Mouse (Mus musculus): Measurements from ENCODE around the gene Map2k6. TPM values are rescaled to one million over a fixed set of nuclear protein-coding genes. Genes with fewer than 3 reads are reported as not detected.

Map2k6 gene
- polyA plus RNA-seq, 1 experiment from 2014 or later: 52.9 TPM

- peak overlapping the region; percentile 11; the same call in 1 of the 2 replicates for H3K4me3 ChIP-seq
- H3K9ac ChIP-seq (replicated peaks): no peak overlapping the region
- no peaks in the 10 kb centered on the region for H3K27me3 ChIP-seq
- 57% methylated on average over 2 of the region's 2 CpGs for WGBS
- ATAC-seq (replicated peaks): no peak
- H3K27ac ChIP-seq (replicated peaks): no peak overlapping the region; the same call in 1 of the 2 replicates
- peak overlapping the region; percentile 17 for H3K4me2 ChIP-seq (replicated peaks)
- H3K9me3 ChIP-seq: no peaks in the 10 kb centered on the region
- H3K36me3 ChIP-seq: no peaks in the 10 kb centered on the region
- H3K4me1 ChIP-seq: peaks cover 48% of the 10 kb centered on the region
Observed at GRCm38 (mm10) chr11:110481406-110481805, 82.5 kb downstream of the Map2k6 start.

DNA sequence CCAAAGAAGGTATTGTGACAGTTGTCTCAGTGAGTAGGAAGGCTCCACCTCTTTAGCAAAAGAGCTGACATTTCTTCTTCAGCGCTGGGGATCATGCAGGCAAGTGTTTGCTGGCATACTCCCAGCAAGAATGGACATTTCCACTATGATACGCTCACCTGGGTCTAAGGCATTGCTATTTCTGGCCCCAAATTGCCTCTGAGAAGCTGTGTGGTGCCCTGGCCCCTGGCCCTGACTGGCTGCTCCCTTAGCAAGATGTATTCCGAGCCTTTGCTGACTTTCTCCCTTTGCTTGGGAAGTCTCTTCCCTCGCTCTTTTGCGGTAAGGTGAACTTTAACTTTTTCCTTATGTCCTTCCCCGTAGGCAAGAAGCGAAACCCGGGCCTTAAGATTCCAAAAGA lies 83.3 kb downstream of the Map2k6 start:
- Histone ChIP-seq H3K4me2 (replicated peaks) (no peak overlapping the region), H3K27me3 (no peaks in the 10 kb centered on the region), H3K4me3 (no peak overlapping the region), H3K9me3 (no peaks in the 10 kb centered on the region), H3K9ac (replicated peaks) (no peak overlapping the region), H3K36me3 (peaks cover 2% of the 10 kb centered on the region; the same call in 1 of the 2 replicates), H3K27ac (replicated peaks) (no peak overlapping the region), H3K4me1 (peaks cover 42% of the 10 kb centered on the region)
- WGBS: 92% methylated on average over 8 of the region's 8 CpGs
- no peak for ATAC-seq (replicated peaks)

DNA sequence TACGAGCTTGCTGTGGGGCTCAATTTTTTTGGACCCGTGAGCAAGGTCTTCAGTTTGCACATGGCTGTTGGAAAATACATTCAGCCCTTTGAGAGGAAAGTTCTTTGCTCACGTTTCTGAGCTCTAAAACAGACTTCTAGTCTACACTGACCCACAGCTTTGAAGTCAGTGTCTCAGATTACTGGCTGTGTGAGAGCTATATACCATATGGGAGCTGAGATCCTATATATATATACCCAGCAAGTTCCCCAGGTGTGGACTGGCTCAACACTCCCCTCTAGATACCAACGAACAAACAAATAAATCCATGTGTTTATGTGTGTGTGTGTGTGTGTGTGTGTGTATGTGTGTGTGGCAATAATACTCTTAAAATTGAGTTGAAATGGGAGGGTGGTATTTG lies 83.7 kb downstream of the Map2k6 start:
- ATAC-seq (replicated peaks): no peak
- WGBS: 85% methylated on average over 4 of the region's 4 CpGs
- H3K27me3 ChIP-seq: no peaks in the 10 kb centered on the region
- H3K9ac ChIP-seq (replicated peaks): no peak overlapping the region
- peaks cover 3% of the 10 kb centered on the region; the same call in 1 of the 2 replicates for H3K36me3 ChIP-seq
- no peak overlapping the region for H3K4me3 ChIP-seq
- H3K27ac ChIP-seq (replicated peaks): no peak overlapping the region
- no peak overlapping the region for H3K4me2 ChIP-seq (replicated peaks)
- H3K4me1 ChIP-seq: peaks cover 37% of the 10 kb centered on the region
- H3K9me3 ChIP-seq: no peaks in the 10 kb centered on the region

DNA sequence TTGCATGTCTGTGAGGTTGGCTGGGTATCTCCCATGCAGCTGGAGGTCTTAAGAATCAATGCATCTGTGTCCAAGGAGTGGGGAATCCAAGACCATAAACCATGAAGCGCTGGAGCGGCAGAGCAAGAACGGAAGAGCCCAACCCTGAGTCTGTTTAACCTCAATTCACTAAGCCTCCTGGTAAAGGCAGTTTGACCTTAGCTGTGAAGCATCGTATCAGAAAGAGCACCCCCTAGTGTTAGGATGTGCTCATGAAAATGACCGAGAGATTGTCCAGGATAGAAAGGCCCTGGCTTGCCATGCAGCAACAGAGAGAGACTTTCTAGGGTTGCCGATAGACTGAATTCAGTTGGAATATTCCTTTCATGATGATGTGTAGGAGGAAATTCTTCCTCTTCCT lies 84.2 kb downstream of the Map2k6 start:
- 32% methylated on average over 6 of the region's 6 CpGs for WGBS
- no peak overlapping the region for H3K27ac ChIP-seq (replicated peaks)
- H3K9me3 ChIP-seq: no peaks in the 10 kb centered on the region

DNA sequence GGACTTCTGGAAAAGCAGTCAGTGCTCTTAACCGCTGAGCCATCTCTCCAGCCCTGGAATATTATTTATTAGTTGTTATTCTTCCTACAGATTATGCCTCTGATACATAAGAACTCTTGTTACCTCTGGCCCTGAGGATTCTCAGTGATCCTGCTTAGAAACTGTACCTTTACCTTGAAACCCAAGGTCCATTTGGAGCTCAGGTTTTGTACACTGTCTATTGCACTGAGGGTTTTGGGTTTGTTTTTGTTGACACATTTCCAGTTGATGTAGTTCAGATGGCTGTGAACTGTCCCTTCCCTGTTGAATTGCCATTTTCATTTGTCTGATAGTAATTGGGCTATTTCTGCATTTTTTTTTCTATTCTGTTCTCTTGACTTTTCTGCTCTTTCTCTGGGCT lies 85.5 kb downstream of the Map2k6 start:
- no peak overlapping the region for H3K4me2 ChIP-seq (replicated peaks)
- no peak overlapping the region for H3K27ac ChIP-seq (replicated peaks)
- H3K36me3 ChIP-seq: peaks cover 5% of the 10 kb centered on the region
- no peak overlapping the region for H3K4me3 ChIP-seq
- no peak for ATAC-seq (replicated peaks)
- H3K9me3 ChIP-seq: no peaks in the 10 kb centered on the region
- no peak overlapping the region for H3K9ac ChIP-seq (replicated peaks)
- peaks cover 21% of the 10 kb centered on the region for H3K4me1 ChIP-seq
- WGBS: 100% methylated on average over 1 of the region's 1 CpGs
- no peaks in the 10 kb centered on the region for H3K27me3 ChIP-seq

More for the DNA sequence above, 84.2 kb downstream of the Map2k6 start:
- Histone ChIP-seq H3K27me3 (no peaks in the 10 kb centered on the region), H3K9ac (replicated peaks) (no peak overlapping the region), H3K4me2 (replicated peaks) (no peak overlapping the region), H3K4me3 (no peak overlapping the region), H3K4me1 (peaks cover 32% of the 10 kb centered on the region), H3K36me3 (peaks cover 3% of the 10 kb centered on the region; the same call in 1 of the 2 replicates)
- no peak for ATAC-seq (replicated peaks)

DNA sequence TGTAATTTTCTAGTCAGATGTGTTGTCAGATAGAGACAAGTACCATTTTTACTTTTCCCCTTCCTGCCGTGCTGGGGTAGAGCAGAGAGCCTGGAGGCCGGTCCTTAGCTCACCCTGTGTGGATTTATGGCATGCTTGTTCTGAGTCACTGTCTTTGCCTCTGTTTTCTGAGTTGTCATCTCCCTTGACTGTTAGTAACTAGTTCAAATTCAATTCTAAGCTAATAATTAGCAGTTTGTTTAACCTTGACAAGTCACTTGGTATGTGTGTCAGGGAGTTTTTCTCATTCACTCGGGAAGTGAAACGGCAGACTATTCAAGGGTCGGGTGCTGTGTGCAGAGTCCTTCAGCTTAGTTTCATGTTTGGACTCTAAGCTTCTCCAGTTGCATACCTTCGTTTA lies 86.2 kb downstream of the Map2k6 start:
- ATAC-seq (replicated peaks): no peak
- no peaks in the 10 kb centered on the region for H3K9me3 ChIP-seq
- H3K9ac ChIP-seq (replicated peaks): no peak overlapping the region
- no peak overlapping the region for H3K4me2 ChIP-seq (replicated peaks)
- peaks cover 15% of the 10 kb centered on the region for H3K4me1 ChIP-seq
- H3K27ac ChIP-seq (replicated peaks): no peak overlapping the region
- H3K4me3 ChIP-seq: no peak overlapping the region
- WGBS: 90% methylated on average over 6 of the region's 6 CpGs
- peaks cover 6% of the 10 kb centered on the region for H3K36me3 ChIP-seq
- no peaks in the 10 kb centered on the region for H3K27me3 ChIP-seq

- Histone ChIP-seq H3K4me1 (no peaks in the 10 kb centered on the region), H3K27ac (replicated peaks) (no peak overlapping the region), H3K4me2 (replicated peaks) (no peak overlapping the region), H3K9ac (replicated peaks) (no peak overlapping the region), H3K36me3 (peaks cover 17% of the 10 kb centered on the region), H3K27me3 (no peaks in the 10 kb centered on the region), H3K4me3 (no peak overlapping the region), H3K9me3 (no peaks in the 10 kb centered on the region)
- WGBS: 94% methylated on average over 6 of the region's 6 CpGs
- no peak for ATAC-seq (replicated peaks)
Observed at GRCm38 (mm10) chr11:110487796-110488195, 88.9 kb downstream of the Map2k6 start.

- no peak for ATAC-seq (replicated peaks)
- Histone ChIP-seq H3K27me3 (no peaks in the 10 kb centered on the region), H3K4me3 (no peak overlapping the region), H3K4me2 (replicated peaks) (no peak overlapping the region), H3K9ac (replicated peaks) (no peak overlapping the region), H3K9me3 (no peaks in the 10 kb centered on the region), H3K36me3 (peaks cover 22% of the 10 kb centered on the region), H3K4me1 (no peaks in the 10 kb centered on the region), H3K27ac (replicated peaks) (no peak overlapping the region)
- WGBS: 96% methylated on average over 7 of the region's 7 CpGs
Observed at GRCm38 (mm10) chr11:110488301-110488700, 89.4 kb downstream of the Map2k6 start.

DNA sequence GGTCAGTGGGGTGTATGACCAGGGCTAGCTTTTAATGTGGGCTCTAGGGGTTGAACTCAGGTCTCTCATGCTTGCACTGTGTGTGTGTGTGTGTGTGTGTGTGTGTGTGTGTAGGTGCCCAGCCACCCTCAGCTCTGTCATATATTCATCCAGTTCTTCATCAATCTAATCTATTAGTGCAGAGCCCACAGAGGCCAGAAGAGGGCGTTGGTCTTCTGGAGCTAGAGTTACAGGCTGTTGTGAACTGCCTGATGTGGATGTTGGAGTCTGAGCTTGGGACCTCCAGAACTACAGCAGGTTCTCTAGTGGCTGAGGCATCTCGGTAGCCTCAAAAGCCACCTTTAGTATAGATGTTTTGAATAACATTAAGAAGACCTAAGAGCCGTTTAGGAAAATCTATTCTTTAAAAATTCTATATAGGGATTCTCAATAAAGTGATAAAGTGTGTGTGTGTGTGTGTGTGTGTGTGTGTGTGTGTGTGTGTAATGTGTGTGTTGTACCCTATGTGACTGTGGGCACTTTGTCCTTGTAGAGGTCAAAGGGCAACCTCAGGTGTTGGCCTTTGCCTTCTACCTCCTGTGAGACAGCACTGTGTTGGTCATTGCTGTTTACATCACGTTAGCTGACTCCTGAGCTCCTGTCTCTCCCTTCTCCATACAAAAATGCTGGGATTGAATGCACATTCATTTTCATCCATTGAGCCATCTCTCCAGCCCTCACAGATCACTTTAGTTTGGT lies 96.6 kb downstream of the Map2k6 start:
- ATAC-seq (replicated peaks): no peak
- WGBS: 84% methylated on average over 4 of the region's 4 CpGs

GRCm38 (mm10) chr11:110496061-110496446 lies 97.1 kb downstream of the Map2k6 start:
- Histone ChIP-seq H3K27ac (replicated peaks) (no peak overlapping the region), H3K4me1 (0 out of 2 replicates have a peak, but pooled peaks cover 5% of the 10 kb centered on the region), H3K9me3 (no peaks in the 10 kb centered on the region), H3K27me3 (no peaks in the 10 kb centered on the region), H3K4me2 (replicated peaks) (no peak overlapping the region), H3K4me3 (no peak overlapping the region), H3K36me3 (peaks cover 39% of the 10 kb centered on the region), H3K9ac (replicated peaks) (no peak overlapping the region)
- peak; percentile 46; the same call in 1 of the 2 replicates for ATAC-seq (replicated peaks)
- WGBS: 45% methylated on average over 12 of the region's 12 CpGs

More for the DNA sequence above, 96.6 kb downstream of the Map2k6 start:
- Histone ChIP-seq H3K27me3 (no peaks in the 10 kb centered on the region), H3K27ac (replicated peaks) (no peak overlapping the region), H3K4me1 (0 out of 2 replicates have a peak, but pooled peaks cover 5% of the 10 kb centered on the region), H3K9me3 (no peaks in the 10 kb centered on the region), H3K36me3 (peaks cover 37% of the 10 kb centered on the region), H3K9ac (replicated peaks) (no peak overlapping the region), H3K4me2 (replicated peaks) (no peak overlapping the region), H3K4me3 (no peak overlapping the region)

DNA sequence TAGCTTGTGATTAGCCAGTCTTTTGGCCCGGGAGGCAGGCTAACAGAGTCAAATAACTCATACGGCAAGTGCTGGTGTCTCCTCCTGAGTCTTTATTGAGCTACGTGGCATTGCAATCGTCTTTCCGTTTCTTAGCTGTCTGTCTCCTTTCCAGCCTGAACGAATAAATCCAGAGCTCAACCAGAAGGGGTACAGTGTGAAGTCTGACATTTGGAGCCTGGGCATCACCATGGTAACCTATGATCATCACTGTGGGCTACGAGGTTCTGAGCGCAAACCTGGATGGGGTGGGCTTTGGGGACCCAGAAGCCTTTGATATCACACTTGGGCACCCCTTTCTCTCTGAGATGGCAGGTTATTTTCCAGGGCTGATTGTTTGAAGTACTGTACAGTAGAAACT lies 98.8 kb downstream of the Map2k6 start:
- no peak overlapping the region for H3K27ac ChIP-seq (replicated peaks)
- 64% methylated on average over 8 of the region's 8 CpGs for WGBS
- peak; percentile 30; the same call in 1 of the 2 replicates for ATAC-seq (replicated peaks)

GRCm38 (mm10) chr11:110498651-110499213 lies 99.8 kb downstream of the Map2k6 start:
- 0 out of 2 replicates have a peak, but pooled peaks cover 5% of the 10 kb centered on the region for H3K4me1 ChIP-seq
- H3K27ac ChIP-seq (replicated peaks): no peak overlapping the region
- WGBS: 62% methylated on average over 6 of the region's 6 CpGs
- no peak; the same call in 1 of the 2 replicates for ATAC-seq (replicated peaks)
- H3K9ac ChIP-seq (replicated peaks): no peak overlapping the region
- no peak overlapping the region for H3K4me2 ChIP-seq (replicated peaks)
- H3K9me3 ChIP-seq: no peaks in the 10 kb centered on the region
- no peak overlapping the region for H3K4me3 ChIP-seq
- no peaks in the 10 kb centered on the region for H3K27me3 ChIP-seq
- H3K36me3 ChIP-seq: peaks cover 31% of the 10 kb centered on the region

More for the DNA sequence above, 98.8 kb downstream of the Map2k6 start:
- no peaks in the 10 kb centered on the region for H3K9me3 ChIP-seq
- H3K9ac ChIP-seq (replicated peaks): no peak overlapping the region
- H3K27me3 ChIP-seq: no peaks in the 10 kb centered on the region
- H3K4me2 ChIP-seq (replicated peaks): no peak overlapping the region
- peaks cover 40% of the 10 kb centered on the region for H3K36me3 ChIP-seq
- H3K4me1 ChIP-seq: 0 out of 2 replicates have a peak, but pooled peaks cover 5% of the 10 kb centered on the region
- H3K4me3 ChIP-seq: no peak overlapping the region
